Mouse (Mus musculus) cortical plate, adult 2 months (tissue): ENCODE measurements around the gene B3galt1. TPM values are rescaled to one million over a fixed set of nuclear protein-coding genes. Genes with fewer than 3 reads are reported as not detected.

Experiments
- H3K27ac ChIP-seq: fragments of 200-500 bp; 2 replicates; pipeline ENCODE4 v1.5.1; 2012; ENCODE audit warnings: low read length, control low read depth, inconsistent platforms; ENCODE audit not compliant: insufficient read depth
- H3K4me1 ChIP-seq: fragments of 200-500 bp; 2 replicates; pipeline ENCODE4 v1.6.1; 2011; ENCODE audit warnings: low read length; ENCODE audit not compliant: control insufficient read depth, insufficient read depth
- H3K4me3 ChIP-seq: fragments of 200-500 bp; 2 replicates; pipeline ENCODE4 v1.5.1; 2011; ENCODE audit warnings: mild to moderate bottlenecking, low read length, control low read depth; ENCODE audit not compliant: insufficient read depth
- CTCF ChIP-seq: fragments of 200-500 bp; IDR thresholded peaks from 2 replicates; pipeline ENCODE4 v1.5.1; 2011; ENCODE audit warnings: mild to moderate bottlenecking, control low read depth, low read length; ENCODE audit not compliant: insufficient read depth; ENCODE audit errors: extremely low read depth
- POLR2A ChIP-seq: fragments of 200-500 bp; IDR thresholded peaks from 2 replicates; pipeline ENCODE4 v1.6.1; 2011; ENCODE audit warnings: mild to moderate bottlenecking, low read length, control low read depth; ENCODE audit not compliant: insufficient read depth; ENCODE audit errors: extremely low read depth
- polyA plus RNA-seq: library from polyadenylated mRNA; depleted of rRNA; stranded (reverse); fragments of >200 nt; gene quantifications from 2 replicates; pipeline ENCODE4 v1.2.3, GENCODE M21; 2012

B3galt1 gene
- polyA plus RNA-seq, 1 experiment: 26.2 TPM

DNA sequence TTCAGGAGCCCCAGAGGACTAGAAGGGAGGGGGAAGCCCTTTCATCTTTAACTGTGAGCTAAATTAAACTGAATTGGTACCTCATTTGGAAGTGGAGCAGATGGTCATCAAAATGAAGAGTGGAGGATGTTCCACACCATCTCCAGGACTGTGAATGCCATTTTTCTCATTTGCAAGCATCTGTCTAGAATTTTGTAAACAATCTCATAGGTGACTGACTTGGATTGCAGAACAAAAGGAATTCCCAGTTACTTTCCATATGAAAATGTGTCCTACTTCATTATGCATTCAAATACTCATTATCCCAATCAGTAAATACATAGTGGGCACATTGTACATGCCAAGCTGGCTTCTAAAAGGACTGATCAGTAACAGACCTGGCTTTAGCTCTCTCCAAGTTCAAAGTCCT is 515.2 kb downstream of the B3galt1 start:
- H3K4me3 ChIP-seq: no peak overlapping the region
- TF ChIP-seq POLR2A: no peak
- no peak for TF ChIP-seq CTCF
- no peak overlapping the region for H3K27ac ChIP-seq
- no peaks in the 10 kb centered on the region; the same call in 1 of the 2 replicates for H3K4me1 ChIP-seq

DNA sequence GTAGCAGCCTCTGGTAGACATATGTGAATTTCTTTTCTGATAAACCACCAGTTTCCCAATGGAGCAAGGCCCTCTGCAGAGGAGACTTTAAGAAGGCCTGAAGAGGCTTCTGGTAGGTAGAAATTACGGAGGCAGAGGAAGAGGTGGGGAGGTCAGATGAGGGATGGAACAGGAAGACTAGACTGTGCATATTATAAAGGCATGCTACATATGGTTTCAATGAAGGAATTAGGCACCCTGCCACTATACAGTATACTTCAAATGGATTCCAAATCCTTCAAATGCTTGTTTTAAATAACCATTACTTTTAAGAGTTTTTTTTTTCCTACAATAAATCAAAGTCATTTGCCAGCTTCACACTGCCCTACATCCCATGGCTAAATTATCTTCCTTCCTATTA is 518.8 kb downstream of the B3galt1 start:
- TF ChIP-seq CTCF (no peak), POLR2A (no peak)
- Histone ChIP-seq H3K4me1 (no peaks in the 10 kb centered on the region; the same call in 1 of the 2 replicates), H3K27ac (no peak overlapping the region), H3K4me3 (no peak overlapping the region)

DNA sequence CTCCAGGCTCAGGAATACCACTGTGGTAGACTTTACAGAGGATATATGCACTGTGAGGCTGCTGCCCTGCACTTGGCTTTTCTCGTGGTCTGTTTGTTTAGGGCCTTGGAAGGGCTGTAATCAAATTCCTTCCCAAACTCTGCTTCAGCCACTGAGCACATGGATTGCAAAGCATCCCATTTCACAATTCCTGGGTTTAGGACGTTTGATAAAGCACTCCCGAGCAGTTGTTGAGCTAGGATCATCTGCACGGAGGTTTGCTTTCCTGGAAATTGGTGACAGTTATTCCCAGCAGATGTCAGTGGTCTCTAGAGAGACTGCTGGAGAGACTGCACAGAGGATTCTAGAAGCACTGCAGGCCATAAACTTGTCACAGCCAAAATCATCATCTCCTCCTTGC is 520.4 kb downstream of the B3galt1 start:
- no peak overlapping the region for H3K4me3 ChIP-seq

DNA sequence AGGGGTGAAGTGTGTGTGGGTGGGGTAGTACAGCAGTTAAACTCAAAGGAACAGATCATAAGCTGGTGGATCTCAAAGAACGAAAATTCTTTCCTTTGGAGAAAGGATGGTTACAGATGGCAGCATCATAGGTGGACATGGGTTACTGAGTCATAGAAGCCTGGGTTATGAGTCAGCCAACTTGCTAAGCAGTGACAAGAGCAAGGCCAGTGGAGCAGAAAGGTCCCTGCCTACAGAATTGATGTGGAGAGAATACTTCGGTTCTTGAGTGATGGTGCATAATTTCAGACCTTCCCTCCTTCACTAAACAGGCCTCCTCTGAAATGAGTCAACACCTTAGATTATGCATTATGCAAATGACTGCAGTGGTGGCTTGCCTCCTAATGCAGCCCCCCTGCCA is 525.9 kb downstream of the B3galt1 start:
- Histone ChIP-seq H3K4me3 (no peak overlapping the region), H3K27ac (no peak overlapping the region), H3K4me1 (no peaks in the 10 kb centered on the region)
- TF ChIP-seq POLR2A (no peak), CTCF (no peak)

More for the DNA sequence above, 520.4 kb downstream of the B3galt1 start:
- TF ChIP-seq CTCF (no peak), POLR2A (no peak)
- Histone ChIP-seq H3K27ac (no peak overlapping the region), H3K4me1 (no peaks in the 10 kb centered on the region)

DNA sequence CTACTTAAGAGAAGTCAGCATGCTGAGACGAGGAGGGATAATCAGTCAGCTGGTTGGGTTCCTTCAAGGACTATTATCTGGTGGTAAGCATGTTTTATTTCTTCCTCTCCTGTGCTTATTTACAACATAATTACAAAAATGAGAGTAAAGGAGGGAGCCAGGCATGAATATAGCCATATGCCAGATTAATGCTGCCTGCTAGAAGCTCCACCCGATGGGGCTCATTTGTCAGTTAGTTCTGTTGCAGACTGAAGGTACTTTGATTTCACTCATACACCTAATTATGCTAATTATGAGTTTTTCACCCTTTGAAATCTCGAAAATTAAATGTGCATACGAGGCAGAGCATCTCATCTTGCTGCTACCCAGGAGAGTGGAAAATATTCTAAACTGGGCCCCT is 539.0 kb downstream of the B3galt1 start:
- TF ChIP-seq POLR2A: no peak
- TF ChIP-seq CTCF: no peak
- H3K4me1 ChIP-seq: no peaks in the 10 kb centered on the region
- no peak overlapping the region for H3K27ac ChIP-seq
- H3K4me3 ChIP-seq: no peak overlapping the region

DNA sequence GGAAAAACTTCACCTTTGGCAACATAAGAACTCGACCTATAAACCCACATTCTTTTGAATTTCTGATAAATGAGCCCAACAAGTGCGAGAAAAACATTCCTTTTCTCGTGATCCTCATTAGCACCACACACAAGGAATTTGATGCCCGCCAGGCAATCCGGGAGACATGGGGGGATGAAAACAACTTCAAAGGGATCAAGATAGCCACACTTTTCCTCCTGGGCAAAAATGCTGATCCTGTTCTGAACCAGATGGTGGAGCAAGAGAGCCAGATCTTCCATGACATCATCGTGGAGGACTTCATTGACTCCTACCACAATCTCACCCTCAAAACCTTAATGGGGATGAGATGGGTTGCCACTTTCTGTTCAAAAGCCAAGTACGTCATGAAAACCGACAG is 552.4 kb downstream of the B3galt1 start:
- Histone ChIP-seq H3K4me3 (no peak overlapping the region), H3K27ac (no peak overlapping the region), H3K4me1 (no peaks in the 10 kb centered on the region)
- TF ChIP-seq CTCF: 0 out of 2 replicates have a peak, but pooled peaks have one; percentile 18
- no peak for TF ChIP-seq POLR2A

DNA sequence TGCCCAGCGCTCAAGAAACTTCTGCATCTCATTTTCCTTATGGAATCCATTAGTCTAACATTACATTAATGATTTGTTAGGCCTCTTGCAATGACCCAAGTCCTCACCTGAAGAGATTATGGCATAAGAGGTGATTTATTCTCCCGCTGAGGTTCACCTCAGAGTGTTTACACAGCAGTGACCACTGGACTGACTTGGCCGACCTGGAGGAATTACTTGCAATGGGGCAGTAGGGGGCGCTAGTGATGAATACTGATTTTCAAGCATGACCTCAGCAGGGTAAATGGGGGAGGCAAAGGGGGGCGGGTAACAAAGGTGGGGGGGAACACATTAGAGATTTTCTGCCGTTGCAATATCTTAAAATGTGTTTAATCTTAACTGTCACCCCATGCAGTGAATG is 559.1 kb downstream of the B3galt1 start:
- TF ChIP-seq POLR2A: no peak
- peak; percentile 17; the same call in 1 of the 2 replicates for TF ChIP-seq CTCF
- H3K4me1 ChIP-seq: no peaks in the 10 kb centered on the region

DNA sequence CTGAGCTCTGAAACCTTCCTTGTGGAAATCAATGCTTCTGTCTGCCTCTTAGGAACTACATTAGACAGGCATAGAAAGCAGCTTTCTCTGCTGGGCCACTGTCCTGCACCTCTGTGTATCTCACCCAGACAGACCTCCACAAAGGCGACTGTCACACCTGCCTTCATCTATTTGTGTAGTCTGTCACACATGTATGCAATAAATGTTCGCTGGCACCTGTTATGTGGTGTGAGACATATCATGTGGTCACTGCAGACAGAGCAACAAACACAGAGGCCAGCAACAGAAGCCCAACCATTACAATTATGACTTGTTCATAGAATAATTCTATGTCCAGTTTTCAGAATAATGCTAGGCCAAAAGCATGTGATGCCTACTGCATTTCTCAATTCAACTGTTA is 575.4 kb downstream of the B3galt1 start:
- Histone ChIP-seq H3K4me3 (no peak overlapping the region), H3K27ac (no peak overlapping the region), H3K4me1 (no peaks in the 10 kb centered on the region)
- TF ChIP-seq CTCF (no peak), POLR2A (no peak)

More for the DNA sequence above, 559.1 kb downstream of the B3galt1 start:
- Histone ChIP-seq H3K27ac (no peak overlapping the region), H3K4me3 (no peak overlapping the region)

DNA sequence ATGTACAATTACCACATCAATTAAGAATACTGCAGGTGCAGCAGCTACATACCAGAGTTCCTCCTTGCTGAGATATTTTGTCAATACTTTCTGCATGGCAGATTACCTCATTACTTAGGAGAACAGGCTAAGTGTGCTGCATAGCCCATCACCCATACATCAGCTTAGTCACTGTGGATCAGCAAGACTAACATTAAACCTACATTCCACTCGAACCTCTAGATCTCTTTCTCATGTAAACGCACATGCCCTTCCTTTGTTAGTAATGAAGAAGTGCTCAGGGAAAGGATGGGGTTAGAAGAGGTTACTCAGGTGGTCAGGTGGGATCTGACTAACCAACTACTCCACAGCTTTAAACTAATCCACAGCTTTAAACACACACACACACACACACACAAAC is 577.6 kb downstream of the B3galt1 start:
- Histone ChIP-seq H3K4me1 (no peaks in the 10 kb centered on the region), H3K4me3 (no peak overlapping the region), H3K27ac (no peak overlapping the region)
- TF ChIP-seq CTCF (no peak), POLR2A (no peak)

DNA sequence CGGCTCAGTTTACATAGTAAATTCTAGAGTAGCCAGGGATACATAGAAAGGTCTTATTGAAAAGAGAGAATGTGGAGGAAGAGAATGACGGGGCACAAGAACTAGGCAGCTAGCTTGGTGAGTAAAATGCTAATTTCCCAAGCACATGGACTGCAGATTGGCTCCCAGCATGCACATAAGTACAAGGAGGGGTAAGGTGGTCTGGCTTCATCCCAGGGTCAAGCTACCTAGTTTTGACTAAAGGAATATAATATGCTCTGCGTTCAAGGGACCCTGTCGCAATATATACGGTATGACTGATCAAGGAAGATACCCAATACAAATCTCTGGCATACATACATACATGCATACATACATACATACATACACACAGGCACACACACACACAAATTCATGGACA is 594.1 kb downstream of the B3galt1 start:
- TF ChIP-seq CTCF: no peak
- TF ChIP-seq POLR2A: no peak
- no peaks in the 10 kb centered on the region for H3K4me1 ChIP-seq
- H3K27ac ChIP-seq: no peak overlapping the region
- no peak overlapping the region for H3K4me3 ChIP-seq
